Mouse (Mus musculus): ENCODE data around the gene Gtf2f1. TPM values are rescaled to one million over a fixed set of nuclear protein-coding genes. Genes with fewer than 3 reads are reported as not detected.

Gene Gtf2f1
- polyA plus RNA-seq, 1 experiment = 175 TPM

DNA sequence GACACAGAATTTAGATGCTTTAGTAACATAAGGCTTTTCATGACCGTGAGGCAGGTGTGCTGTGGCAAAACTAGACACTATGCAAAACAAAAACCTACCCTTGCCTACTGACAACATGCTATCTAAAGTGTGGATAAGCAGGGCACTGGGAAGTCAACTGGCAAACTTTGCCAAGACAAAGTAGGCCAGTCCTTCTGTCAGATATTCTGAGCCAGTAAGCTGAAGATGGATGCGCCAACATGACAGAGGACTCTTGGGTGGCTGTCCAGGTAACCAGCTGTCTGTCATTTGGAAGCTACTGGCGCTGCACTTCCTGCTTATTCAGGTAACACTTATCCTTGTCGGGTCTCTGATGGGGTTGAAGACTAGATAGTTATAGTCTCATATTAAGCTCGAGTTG lies 41.0 kb downstream of the Gtf2f1 start:
- no peaks in the 10 kb centered on the region for H3K27me3 ChIP-seq (ENCODE audit: control insufficient read depth, insufficient read depth, low read length)
- TF ChIP-seq POLR2A (IDR thresholded peaks at IDR 0.05; ENCODE audit: control insufficient read depth, low read depth, low read length) (no peak), CTCF (IDR thresholded peaks at IDR 0.05; ENCODE audit: control insufficient read depth, insufficient read depth, insufficient replicate concordance, low read depth, low read length) (no peak)

DNA sequence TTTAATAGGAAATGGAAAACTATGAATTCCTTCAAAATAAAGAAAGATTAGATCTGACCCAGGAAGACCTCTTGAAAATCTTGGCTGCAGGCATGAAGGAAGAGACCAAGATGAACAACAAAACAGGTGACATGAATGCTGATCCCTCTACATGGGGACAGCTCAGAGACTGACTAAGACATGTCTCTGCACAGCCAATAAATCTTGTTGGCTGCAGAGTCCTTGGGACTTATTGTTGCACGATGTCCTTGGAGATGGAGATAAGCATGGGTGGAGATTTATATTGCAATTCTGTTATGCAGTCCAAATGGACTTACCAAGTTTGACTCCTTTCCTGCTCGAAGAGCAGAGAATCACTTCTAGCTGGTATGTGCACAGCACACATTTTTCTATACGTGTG lies 41.8 kb downstream of the Gtf2f1 start:
- no peak for TF ChIP-seq POLR2A (IDR thresholded peaks at IDR 0.05; ENCODE audit: control insufficient read depth, low read depth, low read length)
- TF ChIP-seq CTCF (IDR thresholded peaks at IDR 0.05; ENCODE audit: control insufficient read depth, insufficient read depth, insufficient replicate concordance, low read depth, low read length) = no peak
- no peaks in the 10 kb centered on the region for H3K36me3 ChIP-seq (ENCODE audit: control insufficient read depth, insufficient read depth, low read length)
- H3K4me1 ChIP-seq (ENCODE audit: control insufficient read depth, insufficient read depth, low read length) = peaks cover under 1% of the 10 kb centered on the region
- H3K27ac ChIP-seq (ENCODE audit: control insufficient read depth, insufficient read depth, low read depth, low read length) = no peak overlapping the region
- H3K4me3 ChIP-seq (ENCODE audit: control insufficient read depth, low read depth, low read length) = no peak overlapping the region
- no peaks in the 10 kb centered on the region for H3K27me3 ChIP-seq (ENCODE audit: control insufficient read depth, insufficient read depth, low read length)

More for the DNA sequence above, 41.0 kb downstream of the Gtf2f1 start:
- H3K4me3 ChIP-seq (ENCODE audit: control insufficient read depth, low read depth, low read length) = no peak overlapping the region
- no peak overlapping the region for H3K27ac ChIP-seq (ENCODE audit: control insufficient read depth, insufficient read depth, low read depth, low read length)
- peaks cover 5% of the 10 kb centered on the region for H3K4me1 ChIP-seq (ENCODE audit: control insufficient read depth, insufficient read depth, low read length)
- H3K36me3 ChIP-seq (ENCODE audit: control insufficient read depth, insufficient read depth, low read length) = no peaks in the 10 kb centered on the region

DNA sequence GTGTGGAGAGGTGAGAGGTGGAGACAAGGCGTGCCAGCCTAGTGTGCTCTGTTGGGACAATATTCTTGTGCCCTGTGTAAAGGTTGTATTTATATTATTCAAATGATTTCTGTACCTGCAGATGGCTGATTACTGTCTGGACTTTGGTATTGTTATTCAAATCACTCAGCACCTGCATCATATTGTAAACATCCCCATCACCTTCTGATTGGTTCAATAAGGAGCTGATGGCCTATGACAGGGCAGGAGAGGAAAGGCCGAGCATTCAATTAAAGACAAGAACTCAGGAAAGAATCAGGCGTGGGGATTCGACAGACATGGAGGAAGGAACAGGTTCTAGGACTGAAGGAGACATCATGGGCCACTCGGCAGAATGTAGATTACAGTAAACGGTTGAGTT lies 47.4 kb downstream of the Gtf2f1 start:
- Histone ChIP-seq H3K4me3 (ENCODE audit: control insufficient read depth, low read depth, low read length) (no peak overlapping the region), H3K4me1 (ENCODE audit: control insufficient read depth, insufficient read depth, low read length) (no peaks in the 10 kb centered on the region), H3K27me3 (ENCODE audit: control insufficient read depth, insufficient read depth, low read length) (no peaks in the 10 kb centered on the region), H3K36me3 (ENCODE audit: control insufficient read depth, insufficient read depth, low read length) (no peaks in the 10 kb centered on the region), H3K27ac (ENCODE audit: control insufficient read depth, insufficient read depth, low read depth, low read length) (no peak overlapping the region)
- TF ChIP-seq CTCF (IDR thresholded peaks at IDR 0.05; ENCODE audit: control insufficient read depth, insufficient read depth, insufficient replicate concordance, low read depth, low read length) (no peak), POLR2A (IDR thresholded peaks at IDR 0.05; ENCODE audit: control insufficient read depth, low read depth, low read length) (no peak)

DNA sequence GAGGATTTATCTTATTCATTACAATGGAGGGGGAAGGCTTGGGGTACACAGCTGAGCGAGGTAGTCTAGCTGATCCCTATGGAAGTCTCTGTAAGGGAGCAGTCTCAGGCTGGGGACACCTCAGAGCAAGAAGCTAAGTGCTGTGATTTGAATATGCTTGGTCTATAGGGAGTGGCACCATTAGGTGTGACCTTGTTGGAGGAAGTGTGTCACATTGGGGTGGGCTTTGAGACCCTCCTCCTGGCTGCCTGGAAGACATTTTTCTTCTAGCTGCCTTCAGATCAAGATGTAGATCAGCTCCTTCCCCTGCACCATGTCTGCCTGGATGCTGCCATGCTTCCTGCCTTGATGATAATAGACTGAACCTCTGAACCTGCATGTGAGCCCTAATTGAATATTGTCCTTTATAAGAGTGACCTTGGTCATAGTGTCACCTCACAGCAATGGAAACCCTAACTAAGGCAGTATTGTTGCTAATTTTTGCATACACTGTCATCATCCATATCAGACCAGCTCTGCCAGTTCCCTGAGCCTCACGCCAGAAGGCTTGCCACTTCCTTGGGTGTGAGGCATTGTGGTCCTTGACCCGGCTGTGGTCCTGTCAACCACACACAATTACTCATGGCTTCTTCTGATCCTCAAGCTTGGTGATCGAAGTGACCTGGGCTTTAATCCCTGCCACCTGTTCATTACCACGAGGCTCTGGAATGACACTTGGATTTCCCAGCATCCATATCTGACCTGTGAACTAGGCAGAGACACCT lies 48.3 kb downstream of the Gtf2f1 start:
- H3K27ac ChIP-seq (ENCODE audit: control insufficient read depth, insufficient read depth, low read depth, low read length) = no peak overlapping the region
- H3K36me3 ChIP-seq (ENCODE audit: control insufficient read depth, insufficient read depth, low read length) = no peaks in the 10 kb centered on the region
- H3K4me3 ChIP-seq (ENCODE audit: control insufficient read depth, low read depth, low read length) = no peak overlapping the region
- H3K4me1 ChIP-seq (ENCODE audit: control insufficient read depth, insufficient read depth, low read length) = peaks cover 4% of the 10 kb centered on the region
- TF ChIP-seq CTCF (IDR thresholded peaks at IDR 0.05; ENCODE audit: control insufficient read depth, insufficient read depth, insufficient replicate concordance, low read depth, low read length) (no peak), POLR2A (IDR thresholded peaks at IDR 0.05; ENCODE audit: control insufficient read depth, low read depth, low read length) (no peak)
- H3K27me3 ChIP-seq (ENCODE audit: control insufficient read depth, insufficient read depth, low read length) = no peaks in the 10 kb centered on the region

DNA sequence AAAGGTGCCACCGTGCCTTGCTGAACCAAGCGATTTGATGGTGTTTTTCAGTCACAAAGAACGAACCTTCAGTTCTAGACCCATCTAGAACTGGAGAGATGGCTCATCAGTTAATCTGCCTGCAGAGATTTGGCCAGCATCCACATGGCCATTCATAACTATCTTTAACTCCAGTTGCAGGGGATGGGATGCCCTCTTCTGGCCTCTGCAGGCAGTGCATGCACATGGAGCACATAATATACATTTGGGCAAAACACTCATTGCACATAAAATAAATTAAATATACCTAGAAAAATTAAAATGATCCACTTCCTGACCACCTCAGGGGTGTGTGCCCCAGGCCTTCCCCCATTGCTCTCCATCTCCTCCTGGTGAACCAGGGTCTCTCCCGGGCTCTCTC lies 49.2 kb downstream of the Gtf2f1 start:
- no peak overlapping the region for H3K27ac ChIP-seq (ENCODE audit: control insufficient read depth, insufficient read depth, low read depth, low read length)
- no peaks in the 10 kb centered on the region for H3K27me3 ChIP-seq (ENCODE audit: control insufficient read depth, insufficient read depth, low read length)
- peaks cover 4% of the 10 kb centered on the region for H3K4me1 ChIP-seq (ENCODE audit: control insufficient read depth, insufficient read depth, low read length)
- TF ChIP-seq CTCF (IDR thresholded peaks at IDR 0.05; ENCODE audit: control insufficient read depth, insufficient read depth, insufficient replicate concordance, low read depth, low read length) (no peak; the same call in 1 of the 2 replicates), POLR2A (IDR thresholded peaks at IDR 0.05; ENCODE audit: control insufficient read depth, low read depth, low read length) (no peak)
- no peak overlapping the region for H3K4me3 ChIP-seq (ENCODE audit: control insufficient read depth, low read depth, low read length)
- no peaks in the 10 kb centered on the region for H3K36me3 ChIP-seq (ENCODE audit: control insufficient read depth, insufficient read depth, low read length)

DNA sequence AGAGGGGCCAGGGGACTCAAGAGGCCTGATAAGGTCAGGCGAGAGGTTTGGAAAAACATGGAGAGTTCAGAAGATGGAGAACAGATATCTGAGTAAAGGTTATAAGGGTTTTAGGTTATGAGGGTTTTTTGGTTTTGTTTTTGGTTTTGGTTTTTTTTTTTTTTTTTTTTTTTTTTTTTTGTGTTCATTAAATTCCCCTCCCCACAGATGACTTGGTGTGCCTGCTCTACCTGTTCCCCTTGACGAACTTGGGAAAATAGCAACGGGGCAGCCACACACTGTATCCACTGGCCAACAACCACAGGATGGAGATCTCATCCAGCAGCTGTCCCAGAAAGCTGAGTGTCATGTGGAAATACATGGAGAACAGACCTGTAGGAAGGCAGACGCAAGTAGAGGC lies 52.4 kb downstream of the Gtf2f1 start:
- no peak overlapping the region for H3K4me3 ChIP-seq (ENCODE audit: control insufficient read depth, low read depth, low read length)
- TF ChIP-seq CTCF (IDR thresholded peaks at IDR 0.05; ENCODE audit: control insufficient read depth, insufficient read depth, insufficient replicate concordance, low read depth, low read length) = no peak
- no peak for TF ChIP-seq POLR2A (IDR thresholded peaks at IDR 0.05; ENCODE audit: control insufficient read depth, low read depth, low read length)
- H3K27ac ChIP-seq (ENCODE audit: control insufficient read depth, insufficient read depth, low read depth, low read length) = no peak overlapping the region
- no peaks in the 10 kb centered on the region for H3K27me3 ChIP-seq (ENCODE audit: control insufficient read depth, insufficient read depth, low read length)
- H3K4me1 ChIP-seq (ENCODE audit: control insufficient read depth, insufficient read depth, low read length) = peaks cover 4% of the 10 kb centered on the region
- H3K36me3 ChIP-seq (ENCODE audit: control insufficient read depth, insufficient read depth, low read length) = no peaks in the 10 kb centered on the region

DNA sequence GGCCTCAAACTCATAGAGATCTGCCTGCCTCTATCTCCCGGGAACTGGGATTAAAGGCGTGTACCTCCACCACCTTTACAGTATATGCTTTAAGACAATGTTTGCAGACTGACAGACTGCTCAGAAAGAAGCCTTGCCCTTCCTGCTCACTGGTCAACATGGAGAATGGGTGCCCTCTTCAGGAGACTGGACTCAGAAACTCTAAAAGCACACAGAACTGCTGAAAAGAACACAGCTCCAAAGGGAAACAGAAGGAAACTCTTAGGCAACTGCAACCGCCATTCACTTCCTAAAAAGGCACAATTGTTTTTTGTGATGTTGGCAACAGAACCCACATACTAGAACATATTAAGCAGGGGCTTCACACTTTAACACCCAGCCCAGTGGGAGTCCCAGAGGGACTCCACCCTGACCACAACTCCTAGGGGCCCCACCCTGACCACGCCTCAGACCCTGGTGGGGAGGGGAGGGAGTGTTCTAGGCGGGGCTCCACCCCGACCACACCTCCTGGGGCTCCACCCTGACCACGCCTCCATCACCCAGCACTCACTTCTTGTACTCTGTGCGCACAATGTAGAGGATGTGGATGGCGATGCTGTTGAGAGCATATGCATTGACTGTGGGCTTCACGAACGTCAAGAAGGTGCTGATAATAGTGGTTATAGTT lies 53.2 kb downstream of the Gtf2f1 start:
- TF ChIP-seq POLR2A (IDR thresholded peaks at IDR 0.05; ENCODE audit: control insufficient read depth, low read depth, low read length) = no peak
- no peak overlapping the region for H3K27ac ChIP-seq (ENCODE audit: control insufficient read depth, insufficient read depth, low read depth, low read length)
- H3K27me3 ChIP-seq (ENCODE audit: control insufficient read depth, insufficient read depth, low read length) = no peaks in the 10 kb centered on the region
- H3K4me1 ChIP-seq (ENCODE audit: control insufficient read depth, insufficient read depth, low read length) = peaks cover 4% of the 10 kb centered on the region
- H3K4me3 ChIP-seq (ENCODE audit: control insufficient read depth, low read depth, low read length) = no peak overlapping the region
- H3K36me3 ChIP-seq (ENCODE audit: control insufficient read depth, insufficient read depth, low read length) = no peaks in the 10 kb centered on the region
